Mouse (Mus musculus): ENCODE measurements at regions not wholly inside any gene's neighbourhood (a gene's known extent, or its start where the extent isn't known, plus 50 kb on each side); places are given as distances from the start of the nearest gene placed in this dataset.

- in situ Hi-C loops (cut with MboI; ENCODE audit: low pct_unique_long_range_greater_than_20kb in 1 of 2, low sequenced_read_pairs in 2 of 2, unreplicated experiment in 1 of 2), result no loop called here
Observed at GRCm38 (mm10) chr15:26051415-26051814, 67.2 kb downstream of the Zfp622 start.

- in situ Hi-C loops (cut with MboI; ENCODE audit: low pct_unique_long_range_greater_than_20kb in 1 of 2, low sequenced_read_pairs in 2 of 2, unreplicated experiment in 1 of 2), result no loop called here
Observed at GRCm38 (mm10) chr15:26052720-26053316, 68.7 kb downstream of the Zfp622 start.

GRCm38 (mm10) chr15:26058019-26058418 lies 73.9 kb downstream of the Zfp622 start:
- in situ Hi-C loops (cut with MboI; ENCODE audit: low pct_unique_long_range_greater_than_20kb in 1 of 2, low sequenced_read_pairs in 2 of 2, unreplicated experiment in 1 of 2), result no loop called here

GRCm38 (mm10) chr15:26100199-26100598 lies 116.0 kb downstream of the Zfp622 start:
- in situ Hi-C loops (cut with MboI; ENCODE audit: low pct_unique_long_range_greater_than_20kb in 1 of 2, low sequenced_read_pairs in 2 of 2, unreplicated experiment in 1 of 2), result no loop called here

- in situ Hi-C loops (cut with MboI; ENCODE audit: low pct_unique_long_range_greater_than_20kb in 1 of 2, low sequenced_read_pairs in 2 of 2, unreplicated experiment in 1 of 2), result no loop called here
Observed at GRCm38 (mm10) chr15:26107993-26108392, 123.8 kb downstream of the Zfp622 start.

GRCm38 (mm10) chr15:26144197-26144596 lies 160.0 kb downstream of the Zfp622 start:
- in situ Hi-C loops (cut with MboI; ENCODE audit: low pct_unique_long_range_greater_than_20kb in 1 of 2, low sequenced_read_pairs in 2 of 2, unreplicated experiment in 1 of 2), result no loop called here

GRCm38 (mm10) chr15:26158499-26158898 lies 150.3 kb upstream of the March11 start:
- in situ Hi-C loops (cut with MboI; ENCODE audit: low pct_unique_long_range_greater_than_20kb in 1 of 2, low sequenced_read_pairs in 2 of 2, unreplicated experiment in 1 of 2), result no loop called here

- in situ Hi-C loops (cut with MboI; ENCODE audit: low pct_unique_long_range_greater_than_20kb in 1 of 2, low sequenced_read_pairs in 2 of 2, unreplicated experiment in 1 of 2), result loop anchor here in 1 of 2 experiments (10.0 kb wide), 1 partner anchor 140 kb away; no protein-coding TSS in a partner anchor
Observed at GRCm38 (mm10) chr15:26184930-26185329, 123.9 kb upstream of the March11 start.

GRCm38 (mm10) chr15:26195576-26195975 lies 113.3 kb upstream of the March11 start:
- in situ Hi-C loops (cut with MboI; ENCODE audit: low pct_unique_long_range_greater_than_20kb in 1 of 2, low sequenced_read_pairs in 2 of 2, unreplicated experiment in 1 of 2), result no loop called here

- in situ Hi-C loops (cut with MboI; ENCODE audit: low pct_unique_long_range_greater_than_20kb in 1 of 2, low sequenced_read_pairs in 2 of 2, unreplicated experiment in 1 of 2), result no loop called here
Observed at GRCm38 (mm10) chr15:26206837-26207236, 102.0 kb upstream of the March11 start.

GRCm38 (mm10) chr15:26220855-26221254 lies 88.0 kb upstream of the March11 start:
- in situ Hi-C loops (cut with MboI; ENCODE audit: low pct_unique_long_range_greater_than_20kb in 1 of 2, low sequenced_read_pairs in 2 of 2, unreplicated experiment in 1 of 2), result no loop called here

GRCm38 (mm10) chr15:26228646-26229045 lies 80.2 kb upstream of the March11 start:
- in situ Hi-C loops (cut with MboI; ENCODE audit: low pct_unique_long_range_greater_than_20kb in 1 of 2, low sequenced_read_pairs in 2 of 2, unreplicated experiment in 1 of 2), result no loop called here
